Mouse (Mus musculus): ENCODE measurements around the gene Tcp11. TPM values are rescaled to one million over a fixed set of nuclear protein-coding genes. Genes with fewer than 3 reads are reported as not detected.

Gene Tcp11
- polyA plus RNA-seq, 1 experiment from 2014 or later, result 0.34 TPM

GRCm38 (mm10) chr17:28031281-28031941 is 49.0 kb downstream of the Tcp11 start:
- H3K4me1 ChIP-seq (ENCODE audit: control insufficient read depth, insufficient read depth, low read length), result peaks cover 53% of the 10 kb centered on the region
- no peaks in the 10 kb centered on the region for H3K9me3 ChIP-seq (replicated peaks; ENCODE audit: control insufficient read depth, low read length)
- H3K27ac ChIP-seq (ENCODE audit: low read depth, low read length), result no peak overlapping the region
- ATAC-seq (replicated peaks; ENCODE audit: insufficient number of reproducible peaks, low FRiP score, low TSS enrichment), result no peak
- H3K9ac ChIP-seq (ENCODE audit: low read depth, low read length), result peak overlapping the region; percentile 22; the same call in 1 of the 2 replicates
- H3K36me3 ChIP-seq (ENCODE audit: control insufficient read depth, insufficient read depth, low read length), result no peaks in the 10 kb centered on the region; the same call in 1 of the 2 replicates
- WGBS (ENCODE audit: insufficient replicate concordance), result 48% methylated on average over 9 of the region's 9 CpGs
- no peak overlapping the region for H3K4me3 ChIP-seq (ENCODE audit: low read depth, low read length)
- H3K4me2 ChIP-seq, result no peak overlapping the region
- H3K27me3 ChIP-seq (ENCODE audit: control insufficient read depth, insufficient read depth, low read length), result no peaks in the 10 kb centered on the region

DNA sequence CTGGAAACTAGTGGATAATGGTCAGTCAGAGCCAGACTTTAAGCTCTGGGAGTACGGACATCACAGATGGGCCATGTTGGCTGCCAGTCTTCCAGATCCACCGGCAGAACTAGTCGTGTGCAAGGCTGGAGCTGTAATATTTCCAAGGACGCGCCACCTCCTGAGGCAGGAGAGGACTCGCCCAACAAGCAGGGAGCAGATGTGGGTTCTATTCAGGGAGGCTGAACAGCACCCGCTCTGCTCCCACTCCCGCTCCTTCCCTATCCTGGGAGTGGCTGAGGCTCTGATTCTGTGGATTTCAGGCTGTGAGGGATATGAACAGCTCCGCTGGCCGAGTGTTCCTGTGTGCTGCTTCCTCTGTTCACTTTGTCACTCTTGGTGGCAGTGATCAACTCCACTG is 50.0 kb downstream of the Tcp11 start:
- Histone ChIP-seq H3K27me3 (ENCODE audit: control insufficient read depth, insufficient read depth, low read length) (no peaks in the 10 kb centered on the region), H3K4me3 (ENCODE audit: low read depth, low read length) (no peak overlapping the region), H3K9ac (ENCODE audit: low read depth, low read length) (no peak overlapping the region), H3K27ac (ENCODE audit: low read depth, low read length) (no peak overlapping the region), H3K4me1 (ENCODE audit: control insufficient read depth, insufficient read depth, low read length) (peaks cover 61% of the 10 kb centered on the region), H3K4me2 (no peak overlapping the region), H3K9me3 (replicated peaks; ENCODE audit: control insufficient read depth, low read length) (no peaks in the 10 kb centered on the region), H3K36me3 (ENCODE audit: control insufficient read depth, insufficient read depth, low read length) (no peaks in the 10 kb centered on the region; the same call in 1 of the 2 replicates)
- 82% methylated on average over 10 of the region's 10 CpGs for WGBS (ENCODE audit: insufficient replicate concordance)
- no peak for ATAC-seq (replicated peaks; ENCODE audit: insufficient number of reproducible peaks, low FRiP score, low TSS enrichment)

GRCm38 (mm10) chr17:28029308-28029707 is 51.1 kb downstream of the Tcp11 start:
- Histone ChIP-seq H3K4me1 (ENCODE audit: control insufficient read depth, insufficient read depth, low read length) (peaks cover 55% of the 10 kb centered on the region), H3K9me3 (replicated peaks; ENCODE audit: control insufficient read depth, low read length) (no peaks in the 10 kb centered on the region), H3K4me3 (ENCODE audit: low read depth, low read length) (no peak overlapping the region), H3K36me3 (ENCODE audit: control insufficient read depth, insufficient read depth, low read length) (no peaks in the 10 kb centered on the region; the same call in 1 of the 2 replicates), H3K9ac (ENCODE audit: low read depth, low read length) (no peak overlapping the region), H3K27ac (ENCODE audit: low read depth, low read length) (0 out of 2 replicates have a peak overlapping the region, but pooled peaks have one; percentile 0), H3K27me3 (ENCODE audit: control insufficient read depth, insufficient read depth, low read length) (no peaks in the 10 kb centered on the region), H3K4me2 (no peak overlapping the region)
- 0 out of 2 replicates have a peak, but pooled peaks have one; percentile 48 for ATAC-seq (replicated peaks; ENCODE audit: insufficient number of reproducible peaks, low FRiP score, low TSS enrichment)
- 54% methylated on average over 2 of the region's 2 CpGs for WGBS (ENCODE audit: insufficient replicate concordance)

GRCm38 (mm10) chr17:28028236-28028635 is 52.2 kb downstream of the Tcp11 start:
- Histone ChIP-seq H3K36me3 (ENCODE audit: control insufficient read depth, insufficient read depth, low read length) (no peaks in the 10 kb centered on the region), H3K9me3 (replicated peaks; ENCODE audit: control insufficient read depth, low read length) (no peaks in the 10 kb centered on the region), H3K9ac (ENCODE audit: low read depth, low read length) (no peak overlapping the region), H3K4me3 (ENCODE audit: low read depth, low read length) (no peak overlapping the region), H3K27me3 (ENCODE audit: control insufficient read depth, insufficient read depth, low read length) (no peaks in the 10 kb centered on the region), H3K4me2 (no peak overlapping the region), H3K4me1 (ENCODE audit: control insufficient read depth, insufficient read depth, low read length) (peaks cover 52% of the 10 kb centered on the region), H3K27ac (ENCODE audit: low read depth, low read length) (no peak overlapping the region)
- ATAC-seq (replicated peaks; ENCODE audit: insufficient number of reproducible peaks, low FRiP score, low TSS enrichment), result no peak
- 74% methylated on average over 10 of the region's 10 CpGs for WGBS (ENCODE audit: insufficient replicate concordance)

DNA sequence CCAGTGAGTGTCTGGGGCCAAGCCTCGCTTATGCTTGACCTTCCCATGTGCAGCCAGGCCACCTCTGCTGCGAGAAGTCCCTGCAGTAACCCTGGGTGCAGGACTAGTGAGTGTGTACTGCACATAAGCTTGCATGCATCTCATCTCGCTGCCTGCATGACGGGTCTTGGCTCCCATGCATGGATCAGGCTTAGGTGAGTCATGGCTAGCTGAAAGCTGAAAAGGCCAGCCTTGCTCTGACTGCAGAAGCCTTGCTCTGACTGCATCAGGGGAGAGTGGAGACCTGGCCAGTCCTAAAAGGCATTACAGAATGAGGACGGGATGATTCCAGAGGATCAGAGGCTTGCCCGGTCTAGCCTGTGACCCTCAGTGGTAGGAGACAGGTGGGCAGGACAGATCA is 53.2 kb downstream of the Tcp11 start:
- H3K9me3 ChIP-seq (replicated peaks; ENCODE audit: control insufficient read depth, low read length), result no peaks in the 10 kb centered on the region
- no peak overlapping the region for H3K27ac ChIP-seq (ENCODE audit: low read depth, low read length)
- peaks cover 48% of the 10 kb centered on the region for H3K4me1 ChIP-seq (ENCODE audit: control insufficient read depth, insufficient read depth, low read length)
- no peaks in the 10 kb centered on the region for H3K36me3 ChIP-seq (ENCODE audit: control insufficient read depth, insufficient read depth, low read length)
- H3K27me3 ChIP-seq (ENCODE audit: control insufficient read depth, insufficient read depth, low read length), result no peaks in the 10 kb centered on the region
- no peak overlapping the region for H3K4me3 ChIP-seq (ENCODE audit: low read depth, low read length)
- no peak overlapping the region for H3K9ac ChIP-seq (ENCODE audit: low read depth, low read length)
- ATAC-seq (replicated peaks; ENCODE audit: insufficient number of reproducible peaks, low FRiP score, low TSS enrichment), result no peak
- 87% methylated on average over 6 of the region's 6 CpGs for WGBS (ENCODE audit: insufficient replicate concordance)
- H3K4me2 ChIP-seq, result no peak overlapping the region

DNA sequence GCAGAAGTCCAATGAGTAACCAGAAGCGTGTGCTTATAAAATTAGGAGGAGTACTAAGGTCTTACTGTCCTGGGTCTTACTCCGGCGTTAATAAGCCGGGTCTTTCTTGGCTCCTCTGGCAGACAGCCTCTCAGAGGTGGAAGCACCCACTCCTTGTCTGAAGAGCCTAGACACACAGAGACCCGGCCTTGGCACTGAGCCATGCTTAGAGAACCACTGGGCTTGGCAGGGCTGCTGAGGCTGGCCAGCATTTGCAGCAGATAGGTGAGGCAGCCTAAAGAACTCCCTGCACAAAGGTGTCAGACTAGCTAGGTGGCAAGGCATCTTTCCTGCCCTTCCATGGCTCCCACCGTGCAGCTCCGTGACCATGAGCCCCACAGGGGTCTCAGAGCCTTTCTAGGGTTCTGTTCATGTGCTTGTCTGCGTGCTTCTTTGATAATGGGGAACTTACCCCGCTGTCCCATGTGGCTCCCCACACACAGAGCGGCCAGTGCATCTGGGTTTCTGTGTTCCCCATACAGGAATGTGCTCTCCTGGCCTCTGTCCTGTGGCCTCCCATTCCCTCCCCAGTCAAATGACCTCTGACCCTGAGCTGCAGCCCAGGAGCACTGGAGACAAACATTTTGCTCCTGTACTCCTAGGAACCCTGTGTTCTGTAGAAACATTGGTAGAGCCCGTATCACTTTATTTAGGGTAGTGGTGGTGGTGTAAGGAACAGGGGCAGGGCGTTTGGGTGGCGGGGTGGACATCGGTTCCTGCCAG is 54.1 kb downstream of the Tcp11 start:
- 0 out of 2 replicates have a peak overlapping the region, but pooled peaks have one; percentile 22 for H3K9ac ChIP-seq (ENCODE audit: low read depth, low read length)

DNA sequence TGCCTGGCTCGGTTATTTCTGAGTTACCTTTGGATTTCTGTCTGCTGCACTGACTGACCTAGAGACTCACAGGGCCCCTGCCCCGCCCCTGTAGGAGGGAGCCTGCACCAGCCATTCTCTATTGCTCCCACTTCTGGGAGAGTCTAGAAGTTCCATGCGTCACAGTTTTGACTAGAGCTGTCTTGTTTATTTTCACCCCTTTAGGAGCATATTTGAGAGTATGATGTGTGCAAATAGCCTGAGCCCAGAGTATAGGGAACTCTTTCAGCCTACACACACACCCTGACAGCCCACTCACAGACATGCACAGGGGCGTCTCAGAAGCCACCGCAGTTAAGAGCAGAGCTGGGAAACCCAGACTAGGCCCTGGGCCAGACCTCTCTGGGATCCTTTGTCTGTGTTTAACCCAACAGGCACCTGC is 54.9 kb downstream of the Tcp11 start:
- 55% methylated on average over 5 of the region's 5 CpGs for WGBS (ENCODE audit: insufficient replicate concordance)
- peak overlapping the region; percentile 0; the same call in 1 of the 2 replicates for H3K9ac ChIP-seq (ENCODE audit: low read depth, low read length)
- no peak for ATAC-seq (replicated peaks; ENCODE audit: insufficient number of reproducible peaks, low FRiP score, low TSS enrichment)
- H3K9me3 ChIP-seq (replicated peaks; ENCODE audit: control insufficient read depth, low read length), result no peaks in the 10 kb centered on the region
- no peaks in the 10 kb centered on the region for H3K27me3 ChIP-seq (ENCODE audit: control insufficient read depth, insufficient read depth, low read length)
- H3K4me2 ChIP-seq, result no peak overlapping the region
- no peaks in the 10 kb centered on the region for H3K36me3 ChIP-seq (ENCODE audit: control insufficient read depth, insufficient read depth, low read length)
- H3K4me3 ChIP-seq (ENCODE audit: low read depth, low read length), result no peak overlapping the region
- peak overlapping the region; percentile 50; the same call in 1 of the 2 replicates for H3K27ac ChIP-seq (ENCODE audit: low read depth, low read length)
- peaks cover 44% of the 10 kb centered on the region for H3K4me1 ChIP-seq (ENCODE audit: control insufficient read depth, insufficient read depth, low read length)

More for the DNA sequence above, 54.1 kb downstream of the Tcp11 start:
- no peak for ATAC-seq (replicated peaks; ENCODE audit: insufficient number of reproducible peaks, low FRiP score, low TSS enrichment)
- WGBS (ENCODE audit: insufficient replicate concordance), result 72% methylated on average over 14 of the region's 14 CpGs
- H3K4me3 ChIP-seq (ENCODE audit: low read depth, low read length), result no peak overlapping the region
- H3K9me3 ChIP-seq (replicated peaks; ENCODE audit: control insufficient read depth, low read length), result no peaks in the 10 kb centered on the region
- no peak overlapping the region for H3K4me2 ChIP-seq
- H3K27me3 ChIP-seq (ENCODE audit: control insufficient read depth, insufficient read depth, low read length), result no peaks in the 10 kb centered on the region
- peak overlapping the region; percentile 50; the same call in 1 of the 2 replicates for H3K27ac ChIP-seq (ENCODE audit: low read depth, low read length)
- no peaks in the 10 kb centered on the region for H3K36me3 ChIP-seq (ENCODE audit: control insufficient read depth, insufficient read depth, low read length)
- H3K4me1 ChIP-seq (ENCODE audit: control insufficient read depth, insufficient read depth, low read length), result peaks cover 42% of the 10 kb centered on the region

DNA sequence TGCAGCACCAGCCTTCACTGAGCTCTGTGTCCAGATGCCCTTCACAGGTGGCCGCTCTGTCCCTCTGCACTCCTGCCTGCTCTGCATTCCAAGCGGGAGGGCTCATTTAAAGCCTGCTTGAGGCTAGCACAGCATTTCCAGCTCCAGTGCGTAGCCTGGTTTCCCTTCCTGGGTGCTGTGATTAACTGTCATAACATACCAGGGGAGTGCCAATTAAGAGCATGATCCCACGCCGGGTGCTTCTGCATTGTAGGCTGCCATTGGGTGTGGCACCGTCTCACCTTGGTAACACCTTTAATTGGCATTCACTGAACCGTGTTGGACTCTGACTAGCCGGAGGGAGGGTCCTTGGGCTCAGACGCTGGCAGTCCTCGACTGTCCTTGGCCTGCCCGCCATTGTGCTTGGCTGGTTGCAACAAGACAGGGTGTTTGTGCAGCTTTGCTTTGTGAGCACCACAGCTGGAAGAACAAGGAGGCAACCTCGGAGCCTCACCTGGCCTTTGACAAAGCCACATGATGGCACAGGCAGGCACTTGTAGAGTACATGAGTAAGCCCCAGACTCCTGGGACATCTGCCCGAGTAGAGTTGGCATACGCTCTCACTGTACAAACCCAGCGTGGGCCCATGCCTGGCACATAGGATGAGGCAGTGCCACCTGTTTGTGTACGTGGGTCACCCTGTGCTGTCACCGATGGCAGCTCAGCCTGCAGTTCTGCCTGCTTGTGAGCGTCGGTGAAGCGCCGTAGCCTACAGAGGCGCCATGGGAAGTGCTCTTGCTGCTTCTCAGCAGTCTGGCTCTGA is 57.4 kb downstream of the Tcp11 start:
- H3K4me1 ChIP-seq (ENCODE audit: control insufficient read depth, insufficient read depth, low read length), result peaks cover 46% of the 10 kb centered on the region
- no peak for ATAC-seq (replicated peaks; ENCODE audit: insufficient number of reproducible peaks, low FRiP score, low TSS enrichment)
- no peaks in the 10 kb centered on the region for H3K27me3 ChIP-seq (ENCODE audit: control insufficient read depth, insufficient read depth, low read length)
- no peak overlapping the region for H3K4me2 ChIP-seq
- H3K4me3 ChIP-seq (ENCODE audit: low read depth, low read length), result no peak overlapping the region
- H3K9me3 ChIP-seq (replicated peaks; ENCODE audit: control insufficient read depth, low read length), result no peaks in the 10 kb centered on the region
- 83% methylated on average over 22 of the region's 22 CpGs for WGBS (ENCODE audit: insufficient replicate concordance)
- no peaks in the 10 kb centered on the region for H3K36me3 ChIP-seq (ENCODE audit: control insufficient read depth, insufficient read depth, low read length)
- H3K27ac ChIP-seq (ENCODE audit: low read depth, low read length), result no peak overlapping the region
- 0 out of 2 replicates have a peak overlapping the region, but pooled peaks have one; percentile 16 for H3K9ac ChIP-seq (ENCODE audit: low read depth, low read length)

All from heart, embryonic 11.5 days (tissue).